Mouse (Mus musculus) testis, adult 2 months (tissue): ENCODE data around the gene Tubgcp6. TPM values are rescaled to one million over a fixed set of nuclear protein-coding genes. Genes with fewer than 3 reads are reported as not detected.

Experiments
- H3K27ac ChIP-seq: fragments of 200-500 bp; 2 replicates; pipeline ENCODE4 v1.5.1; 2012; ENCODE audit warnings: low read depth, low read length; ENCODE audit not compliant: control insufficient read depth, insufficient read depth
- H3K27me3 ChIP-seq: fragments of 200-500 bp; 2 replicates; pipeline ENCODE4 v1.6.1; 2012; ENCODE audit warnings: mild to moderate bottlenecking, low read length, moderate library complexity; ENCODE audit not compliant: control insufficient read depth, insufficient read depth
- H3K36me3 ChIP-seq: fragments of 200-500 bp; 2 replicates; pipeline ENCODE4 v1.6.1; 2012; ENCODE audit warnings: mild to moderate bottlenecking, low read length; ENCODE audit not compliant: control insufficient read depth, insufficient read depth
- H3K4me1 ChIP-seq: fragments of 200-500 bp; 2 replicates; pipeline ENCODE4 v1.6.1; 2012; ENCODE audit warnings: low read length; ENCODE audit not compliant: control insufficient read depth, insufficient read depth
- H3K4me3 ChIP-seq: fragments of 200-500 bp; 2 replicates; pipeline ENCODE4 v1.5.1; 2012; ENCODE audit warnings: low read depth, mild to moderate bottlenecking, low read length, moderate library complexity, mixed read lengths; ENCODE audit not compliant: control insufficient read depth
- CTCF ChIP-seq: fragments of 200-500 bp; IDR thresholded peaks from 2 replicates; pipeline ENCODE4 v1.5.1; 2012; ENCODE audit warnings: low read depth, mild to moderate bottlenecking, inconsistent platforms, low read length, moderate library complexity; ENCODE audit not compliant: control insufficient read depth, insufficient read depth, insufficient replicate concordance
- POLR2A ChIP-seq: fragments of 200-500 bp; IDR thresholded peaks from 2 replicates; pipeline ENCODE4 v1.6.1; 2012; ENCODE audit warnings: low read depth, mild to moderate bottlenecking, inconsistent platforms, low read length, moderate library complexity; ENCODE audit not compliant: control insufficient read depth
- polyA plus RNA-seq: library from polyadenylated mRNA; depleted of rRNA; stranded (reverse); fragments of >200 nt; gene quantifications from 2 replicates; pipeline ENCODE4 v1.2.3, GENCODE M21; 2012

Tubgcp6 gene
- polyA plus RNA-seq, 1 experiment, result 9.9 TPM

DNA sequence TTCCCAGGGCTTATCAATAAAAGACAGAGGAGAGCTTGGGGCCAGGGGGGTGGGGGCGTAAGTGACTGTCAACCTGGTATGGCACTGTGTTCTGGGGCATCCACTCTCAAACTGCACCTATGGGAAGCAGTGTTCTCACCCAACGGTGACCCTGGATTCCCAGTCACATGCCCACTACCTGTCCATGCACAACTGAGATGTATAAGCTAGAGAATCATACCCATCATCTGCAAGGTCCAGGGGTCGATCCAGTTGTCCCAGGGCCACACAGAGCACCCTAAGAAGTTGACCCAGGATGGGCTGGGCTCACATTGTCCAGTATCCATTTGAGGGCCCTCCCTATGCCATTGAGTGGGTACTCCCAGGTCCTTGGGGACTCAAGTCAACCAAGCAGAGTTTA, 1.4 kb upstream of the Tubgcp6 start:
- Histone ChIP-seq H3K4me1 (peaks cover 17% of the 10 kb centered on the region), H3K36me3 (no peaks in the 10 kb centered on the region), H3K4me3 (no peak overlapping the region), H3K27me3 (no peaks in the 10 kb centered on the region), H3K27ac (no peak overlapping the region)
- TF ChIP-seq POLR2A, result no peak
- TF ChIP-seq CTCF, result no peak

- H3K4me1 ChIP-seq, result peaks cover 12% of the 10 kb centered on the region
These were observed 683 bp upstream of the Tubgcp6 start for GRCm38 (mm10) chr15:89123595-89123994.

DNA sequence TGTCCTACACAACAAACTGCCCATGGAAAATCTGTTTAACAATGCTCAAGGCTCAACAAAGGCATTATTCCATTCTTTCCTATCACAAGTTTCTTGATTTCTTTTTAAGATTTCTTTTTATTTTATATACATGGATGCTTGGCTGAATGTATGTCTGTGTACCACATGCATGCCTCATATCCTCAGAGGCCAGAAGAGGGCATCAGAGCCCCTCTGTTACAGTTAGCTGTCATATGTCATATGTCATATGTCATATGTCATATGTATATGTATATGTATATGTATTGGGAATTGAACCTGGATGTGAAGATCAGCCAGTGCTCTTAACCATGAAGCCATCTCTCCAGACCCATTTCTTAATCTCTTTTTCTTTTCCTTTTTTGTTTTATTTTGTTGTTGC, 4.9 kb downstream of the Tubgcp6 start:
- Histone ChIP-seq H3K4me3 (no peak overlapping the region), H3K36me3 (no peaks in the 10 kb centered on the region; the same call in 1 of the 2 replicates), H3K4me1 (peaks cover 6% of the 10 kb centered on the region; the same call in 1 of the 2 replicates), H3K27me3 (no peaks in the 10 kb centered on the region), H3K27ac (no peak overlapping the region)
- TF ChIP-seq CTCF (no peak), POLR2A (no peak)

More at GRCm38 (mm10) chr15:89123595-89123994, 683 bp upstream of the Tubgcp6 start:
- no peak for TF ChIP-seq POLR2A
- TF ChIP-seq CTCF, result no peak
- Histone ChIP-seq H3K27me3 (no peaks in the 10 kb centered on the region), H3K36me3 (no peaks in the 10 kb centered on the region; the same call in 1 of the 2 replicates), H3K27ac (no peak overlapping the region), H3K4me3 (peak overlapping the region; percentile 85)

DNA sequence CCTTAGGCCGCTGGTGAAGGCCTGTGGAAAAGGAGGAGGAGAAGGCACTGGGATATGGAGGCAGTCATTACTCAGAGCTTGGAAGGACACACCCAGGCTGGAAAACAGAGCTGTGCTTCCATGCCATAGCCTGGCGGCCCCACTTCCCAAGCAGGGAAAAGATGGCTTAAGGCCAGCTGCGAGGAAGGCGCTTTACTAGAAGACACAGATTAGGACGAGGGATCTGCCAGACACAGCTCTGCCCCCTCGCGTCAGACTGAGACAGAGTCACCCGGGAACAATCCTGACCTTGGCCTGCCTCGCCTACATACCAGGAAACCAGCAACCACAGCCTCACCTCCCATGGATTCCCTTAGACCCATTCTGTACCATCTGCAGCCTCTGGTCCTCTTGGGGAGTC, 12.8 kb downstream of the Tubgcp6 start:
- H3K27me3 ChIP-seq, result no peaks in the 10 kb centered on the region
- no peaks in the 10 kb centered on the region for H3K4me1 ChIP-seq
- H3K27ac ChIP-seq, result no peak overlapping the region
- H3K36me3 ChIP-seq, result peaks cover 2% of the 10 kb centered on the region
- TF ChIP-seq POLR2A, result no peak
- peak; percentile 30; the same call in 1 of the 2 replicates for TF ChIP-seq CTCF
- no peak overlapping the region for H3K4me3 ChIP-seq

DNA sequence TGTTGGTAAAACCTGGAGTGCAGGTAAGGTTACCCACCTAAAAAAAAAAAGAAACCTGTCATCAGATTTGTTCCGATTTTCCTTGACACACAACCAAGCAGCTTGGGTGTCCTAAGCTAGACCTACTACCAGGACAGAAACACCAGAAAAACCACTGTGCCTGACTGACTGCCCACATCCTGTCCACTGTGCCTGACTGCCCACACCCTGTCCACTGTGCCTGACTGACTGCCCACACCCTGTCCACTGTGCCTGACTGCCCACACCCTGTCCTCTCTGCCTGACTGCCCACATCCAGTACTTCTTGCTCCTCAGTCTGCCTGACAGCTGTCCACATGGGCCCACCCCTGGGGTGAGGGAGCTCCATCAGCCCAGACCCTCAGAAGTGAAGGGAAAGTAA, 15.9 kb downstream of the Tubgcp6 start:
- peaks cover 2% of the 10 kb centered on the region for H3K36me3 ChIP-seq

DNA sequence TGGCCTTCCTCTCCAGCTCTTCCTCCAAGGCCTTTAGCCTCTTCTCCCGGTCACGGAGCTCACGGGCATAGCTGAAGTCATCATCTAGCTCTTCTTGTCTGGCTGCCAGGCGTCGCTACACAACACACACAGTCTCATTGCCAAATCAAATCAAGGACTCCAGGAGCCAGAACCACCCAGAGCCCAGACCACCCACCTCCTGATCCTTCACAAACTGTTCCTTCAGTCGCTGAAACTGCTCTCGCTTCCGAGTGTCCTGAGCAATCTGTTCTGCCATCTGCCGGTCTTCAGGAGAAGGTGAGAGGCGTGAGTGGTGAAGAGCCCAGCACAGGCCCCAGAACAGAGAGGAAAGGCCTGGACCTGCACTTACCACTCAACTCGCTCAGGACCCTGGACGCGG, 16.8 kb downstream of the Tubgcp6 start:
- H3K27ac ChIP-seq, result no peak overlapping the region
- no peaks in the 10 kb centered on the region for H3K27me3 ChIP-seq
- TF ChIP-seq CTCF (no peak), POLR2A (no peak)
- H3K4me3 ChIP-seq, result no peak overlapping the region
- H3K36me3 ChIP-seq, result peaks cover 4% of the 10 kb centered on the region
- H3K4me1 ChIP-seq, result no peaks in the 10 kb centered on the region

More for the DNA sequence above, 15.9 kb downstream of the Tubgcp6 start:
- H3K27ac ChIP-seq, result no peak overlapping the region
- no peaks in the 10 kb centered on the region for H3K27me3 ChIP-seq
- H3K4me1 ChIP-seq, result no peaks in the 10 kb centered on the region
- H3K4me3 ChIP-seq, result no peak overlapping the region
- TF ChIP-seq POLR2A (no peak), CTCF (no peak)

GRCm38 (mm10) chr15:89104425-89104824, 18.5 kb downstream of the Tubgcp6 start:
- Histone ChIP-seq H3K36me3 (peaks cover 6% of the 10 kb centered on the region), H3K27ac (no peak overlapping the region), H3K4me3 (no peak overlapping the region), H3K4me1 (no peaks in the 10 kb centered on the region), H3K27me3 (no peaks in the 10 kb centered on the region)
- TF ChIP-seq POLR2A (no peak), CTCF (no peak)

DNA sequence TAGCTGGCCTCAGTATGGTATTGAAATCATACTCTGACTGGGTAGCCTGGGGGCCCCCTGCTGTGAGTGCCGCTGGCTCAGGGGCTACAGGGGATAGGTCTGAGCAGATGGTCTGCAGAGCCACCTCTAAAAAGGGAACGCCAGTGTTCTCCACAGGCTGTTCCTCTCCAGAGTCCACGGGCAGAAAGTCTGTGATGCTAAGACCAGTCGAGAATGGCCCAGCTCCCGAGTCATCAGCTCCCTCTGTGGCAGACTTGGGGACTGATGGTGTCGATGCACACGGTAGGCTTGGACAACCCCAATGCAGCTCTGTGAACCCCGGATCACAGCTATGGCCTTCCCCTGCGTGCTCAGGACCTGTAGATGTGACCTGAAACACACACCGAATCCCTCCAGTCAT, 19.0 kb downstream of the Tubgcp6 start:
- Histone ChIP-seq H3K4me1 (no peaks in the 10 kb centered on the region), H3K36me3 (peaks cover 6% of the 10 kb centered on the region), H3K27ac (no peak overlapping the region), H3K27me3 (no peaks in the 10 kb centered on the region), H3K4me3 (no peak overlapping the region)
- TF ChIP-seq CTCF (no peak), POLR2A (no peak)
